In genomic region chr14:122713793-122714192, GRCm38 (mm10) we compare ENCODE assay signal across 28 mouse cellular contexts.
DNase-seq lines count a peak whose midpoint lies in the region; ATAC-seq and TF ChIP-seq lines count a peak whose summit lies in the region.
"Had no signal": no experiment of that assay in that cellular context is flagged by ENCODE, and none has a peak within 500 bp of the region (broad histone marks: within the 10 kb centered on the region; RNA-seq: fewer than 3 reads in every experiment).

No protein-coding gene starts in this region.

- DNase-seq in 3T3-L1 (ENCODE audit: low read depth, low spot score) (peak; percentile 9), CH12.LX (ENCODE audit: extremely low read depth) (peak; percentile 45)
- no peak for DNase-seq in retina, embryonic 14.5 days (ENCODE audit: low spot score)
- DNase-seq in cerebellum, adult 9-10 months = no peak
- DNase-seq in lung, adult 2 months = no peak
- DNase-seq: adrenal gland, adult 2 months; adrenal gland, postnatal 14 days; cerebellum, adult 11 months; cerebellum, adult 2 months; cerebellum, postnatal 10 days; cerebellum, postnatal 36 days; embryo, embryonic 11 days; gastrocnemius, postnatal 25 days; heart, adult 2 months; heart, postnatal 14 days; heart, postnatal 4 days had no signal

- TF ChIP-seq RAD21 in CH12.LX (IDR thresholded peaks at IDR 0.05; ENCODE audit: low read depth, low read length) = no peak

- peak overlapping the region in 2 of 3 experiments; percentile 38 to 55 for H3K4me3 ChIP-seq in CH12.LX (replicated peaks in 1 of 3; ENCODE audit: low read depth in 2 of 3, low read length in 2 of 3, poor library complexity in 1 of 3)
- H3K4me3 ChIP-seq in lung, adult 2 months (replicated peaks; ENCODE audit: extremely low read depth, low read depth, low read length) = no peak overlapping the region
- H3K4me3 ChIP-seq: embryonic facial prominence, embryonic 10.5 days; embryonic facial prominence, embryonic 13.5 days; erythroblast, embryonic 14.5 days; forebrain, embryonic 12.5 days; forebrain, embryonic 15.5 days; heart, adult 2 months; heart, embryonic 10.5 days; heart, embryonic 13.5 days; hindbrain, embryonic 15.5 days; intestine, embryonic 15.5 days had no signal

- dilution Hi-C loops in CH12.LX (cut with MboI; ENCODE audit: extremely low pct_ligation_motif_present, extremely low pct_unique_long_range_greater_than_20kb, low sequenced_read_pairs) = no loop called here

- TF ChIP-seq EP300 in CH12.LX (IDR thresholded peaks at IDR 0.05; ENCODE audit: low read length) = peak; percentile 44; the same call in 1 of the 2 replicates

- H3K27me3 ChIP-seq in CH12.LX (replicated peaks) = no peaks in the 10 kb centered on the region
- H3K27me3 ChIP-seq: embryonic facial prominence, embryonic 13.5 days; forebrain, embryonic 12.5 days; forebrain, embryonic 15.5 days; heart, embryonic 13.5 days; hindbrain, embryonic 15.5 days; intestine, embryonic 15.5 days; Patski had no signal

- H3K79me2 ChIP-seq in CH12.LX (replicated peaks; ENCODE audit: control insufficient read depth, extremely low read depth, insufficient read depth, poor library complexity, severe bottlenecking) = peaks cover 20% of the 10 kb centered on the region; the same call in 1 of the 2 replicates

- in situ Hi-C loops in CH12.LX (cut with MboI; ENCODE audit: low pct_ligation_motif_present, low pct_unique_long_range_greater_than_20kb, low sequenced_read_pairs) = no loop called here

- TF ChIP-seq CTCF in CH12.LX (conservative IDR thresholded peaks at IDR 0.05 in 1 of 2, IDR thresholded peaks at IDR 0.05 in 1 of 2; ENCODE audit: low read depth in 2 of 2, low read length in 2 of 2) = no peak
- TF ChIP-seq CTCF in lung, adult 2 months (IDR thresholded peaks at IDR 0.05; ENCODE audit: insufficient read depth, low read length) = no peak

- peaks cover 0 to 17% of the 10 kb centered on the region in 2 experiments for H3K36me3 ChIP-seq in CH12.LX (replicated peaks in 1 of 2; ENCODE audit: control insufficient read depth in 1 of 2, insufficient read depth in 1 of 2, low read length in 1 of 2)
- H3K36me3 ChIP-seq: embryonic facial prominence, embryonic 10.5 days; embryonic facial prominence, embryonic 13.5 days; forebrain, embryonic 12.5 days; forebrain, embryonic 15.5 days; heart, embryonic 10.5 days; heart, embryonic 13.5 days; hindbrain, embryonic 15.5 days; intestine, embryonic 15.5 days had no signal

- no peak overlapping the region for H3K27ac ChIP-seq in CH12.LX (ENCODE audit: insufficient read depth, low read depth)
- H3K27ac ChIP-seq: embryonic facial prominence, embryonic 10.5 days; embryonic facial prominence, embryonic 13.5 days; forebrain, embryonic 12.5 days; forebrain, embryonic 15.5 days; heart, adult 2 months; heart, embryonic 10.5 days; heart, embryonic 13.5 days; hindbrain, embryonic 15.5 days; intestine, embryonic 15.5 days had no signal

- peaks cover 11 to 27% of the 10 kb centered on the region in 2 experiments for H3K4me1 ChIP-seq in CH12.LX (ENCODE audit: control insufficient read depth in 1 of 2, insufficient read depth in 2 of 2)
- no peaks in the 10 kb centered on the region for H3K4me1 ChIP-seq in lung, adult 2 months (ENCODE audit: control insufficient read depth, insufficient read depth, low read length)
- H3K4me1 ChIP-seq: embryonic facial prominence, embryonic 10.5 days; embryonic facial prominence, embryonic 13.5 days; forebrain, embryonic 12.5 days; forebrain, embryonic 15.5 days; heart, embryonic 10.5 days; heart, embryonic 13.5 days; hindbrain, embryonic 15.5 days; intestine, embryonic 15.5 days had no signal

- no peaks in the 10 kb centered on the region for H3K9me3 ChIP-seq in CH12.LX (replicated peaks; ENCODE audit: low read length)
- H3K9me3 ChIP-seq: embryonic facial prominence, embryonic 10.5 days; embryonic facial prominence, embryonic 13.5 days; forebrain, embryonic 12.5 days; forebrain, embryonic 15.5 days; heart, embryonic 10.5 days; heart, embryonic 13.5 days; hindbrain, embryonic 15.5 days; intestine, embryonic 15.5 days had no signal

- ATAC-seq in granulocyte monocyte progenitor cell, adult 5-6 weeks (replicated peaks; ENCODE audit: poor library complexity, severe bottlenecking) = 0 out of 2 replicates have a peak, but pooled peaks have one; percentile 22
- ATAC-seq in megakaryocyte-erythroid progenitor cell, adult 5-6 weeks (replicated peaks; ENCODE audit: low FRiP score, low TSS enrichment, poor library complexity, severe bottlenecking) = peak; percentile 65
- ATAC-seq: forebrain, embryonic 15.5 days; intestine, embryonic 15.5 days; Patski had no signal

- TF ChIP-seq POLR2A in CH12.LX (IDR thresholded peaks at IDR 0.05; ENCODE audit: low read depth, low read length) = peak; percentile 35; the same call in 1 of the 2 replicates
- no peak for TF ChIP-seq POLR2A in lung, adult 2 months (IDR thresholded peaks at IDR 0.05; ENCODE audit: borderline replicate concordance, extremely low read depth, low read depth, low read length)

- peak overlapping the region; percentile 29; the same call in 1 of the 2 replicates for H3K4me2 ChIP-seq in CH12.LX (ENCODE audit: insufficient read depth, low read depth, poor library complexity, severe bottlenecking)
- H3K4me2 ChIP-seq: embryonic facial prominence, embryonic 13.5 days; forebrain, embryonic 12.5 days; forebrain, embryonic 15.5 days; heart, embryonic 13.5 days; hindbrain, embryonic 15.5 days; intestine, embryonic 15.5 days had no signal

- H3K9ac ChIP-seq in CH12.LX (ENCODE audit: insufficient read depth, low read depth) = peak overlapping the region; percentile 85
- H3K9ac ChIP-seq: embryonic facial prominence, embryonic 13.5 days; forebrain, embryonic 12.5 days; forebrain, embryonic 15.5 days; heart, embryonic 13.5 days; hindbrain, embryonic 15.5 days; intestine, embryonic 15.5 days had no signal

- WGBS in lung, adult 2 months = 90% methylated on average over 5 of the region's 5 CpGs

TF ChIP-seq in CH12.LX, 34 proteins besides CTCF, POLR2A, EP300 and RAD21:
- TF ChIP-seq TBP (conservative IDR thresholded peaks at IDR 0.05; ENCODE audit: low read depth, low read length) (peak; percentile 74; the same call in 1 of the 2 replicates), MXI1 (IDR thresholded peaks at IDR 0.05; ENCODE audit: low read depth, low read length) (peak; percentile 26; the same call in 1 of the 2 replicates), TCF12 (IDR thresholded peaks at IDR 0.05; ENCODE audit: low read depth, low read length) (no peak), SIN3A (IDR thresholded peaks at IDR 0.05; ENCODE audit: low read length) (peak; percentile 38; the same call in 1 of the 2 replicates), CHD2 (IDR thresholded peaks at IDR 0.05; ENCODE audit: low read length) (peak; percentile 90), IRF4 (IDR thresholded peaks at IDR 0.05; ENCODE audit: low read depth, low read length) (peak; percentile 75), JUND (conservative IDR thresholded peaks at IDR 0.05; ENCODE audit: low read depth, low read length) (peak; percentile 73), BHLHE40 (IDR thresholded peaks at IDR 0.05; ENCODE audit: low read depth, low read length) (peak; percentile 31; the same call in 1 of the 2 replicates), JUN (IDR thresholded peaks at IDR 0.05; ENCODE audit: insufficient read depth, low read depth, low read length) (peak; percentile 60), NELFE (IDR thresholded peaks at IDR 0.05; ENCODE audit: low read depth, low read length) (0 out of 2 replicates have a peak, but pooled peaks have one; percentile 41), ELF1 (IDR thresholded peaks at IDR 0.05; ENCODE audit: low read depth, low read length) (no peak), ZMIZ1 (IDR thresholded peaks at IDR 0.05; ENCODE audit: low read depth, low read length) (no peak), MAFK (IDR thresholded peaks at IDR 0.05; ENCODE audit: insufficient replicate concordance, low read length) (no peak), PAX5 (IDR thresholded peaks at IDR 0.05; ENCODE audit: low read length) (no peak), ZKSCAN1 (IDR thresholded peaks at IDR 0.05; ENCODE audit: borderline replicate concordance, low read depth, low read length) (no peak), MYC (IDR thresholded peaks at IDR 0.05; ENCODE audit: low read depth, low read length) (peak; percentile 59; the same call in 1 of the 2 replicates), USF2 (conservative IDR thresholded peaks at IDR 0.05; ENCODE audit: low read depth, low read length) (no peak)

Comparison
In these comparisons a context has a peak if more than half of its experiments do, and no peak if none do; other contexts are left out.
1. DNase-seq: peak in 3T3-L1 (single experiment) and CH12.LX (single experiment); none in retina, embryonic 14.5 days (single experiment), cerebellum, adult 9-10 months (single experiment) and lung, adult 2 months (single experiment).